ENCODE assay signal across 13 mouse cellular contexts in the genomic region with DNA sequence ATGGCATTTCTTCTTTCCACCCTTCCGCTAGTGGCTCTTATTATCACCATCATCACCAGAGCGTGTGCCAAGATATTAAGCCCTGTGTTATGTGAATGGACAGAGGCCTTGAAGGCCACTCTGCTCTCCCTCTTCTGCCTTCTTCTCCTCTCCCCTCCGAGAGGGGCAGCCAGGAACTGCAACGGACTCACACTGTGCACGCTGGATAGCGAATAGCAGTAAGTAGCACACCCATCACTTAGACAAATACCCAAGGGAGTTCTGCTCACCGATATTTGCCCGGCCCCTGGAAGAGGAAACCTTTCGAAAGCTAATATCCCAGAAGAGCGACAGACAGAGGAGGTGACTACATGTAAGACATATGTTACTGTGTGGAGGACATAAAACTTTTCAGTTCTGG. TPM values are rescaled to one million over a fixed set of nuclear protein-coding genes. Genes with fewer than 3 reads are reported as not detected.
A peak's percentile ranks its signal among the peaks of the same experiment; 100 is the strongest.
DNase-seq lines count a peak whose midpoint lies in the region; ATAC-seq and TF ChIP-seq lines count a peak whose summit lies in the region.
"Had no signal": no experiment of that assay in that cellular context is flagged by ENCODE, and none has a peak within 500 bp of the region (broad histone marks: within the 10 kb centered on the region; RNA-seq: fewer than 3 reads in every experiment).

No protein-coding gene starts in this region.

- DNase-seq in lung, embryonic 14.5 days, result peak; percentile 55
- no peak for DNase-seq in lung, postnatal 14 days
- no peak for DNase-seq in layer of hippocampus, adult 18-20 months (ENCODE audit: low spot score in 2 of 2)
- DNase-seq: gastrocnemius, postnatal 36 days; heart, postnatal 4 days; kidney, postnatal 25 days had no signal

- WGBS in lung, embryonic 14.5 days, result 20% methylated on average over 10 of the region's 10 CpGs
- 7% methylated on average over 10 of the region's 10 CpGs for WGBS in embryonic facial prominence, embryonic 13.5 days
- 17% methylated on average over 10 of the region's 10 CpGs for WGBS in limb, embryonic 13.5 days
- WGBS in stomach, embryonic 15.5 days, result 18% methylated on average over 10 of the region's 10 CpGs
- WGBS in forebrain, embryonic 15.5 days, result 1% methylated on average over 10 of the region's 10 CpGs

- peak overlapping the region; percentile 70 for H3K4me2 ChIP-seq in lung, embryonic 14.5 days
- H3K4me2 ChIP-seq in embryonic facial prominence, embryonic 13.5 days, result peak overlapping the region; percentile 90
- H3K4me2 ChIP-seq in limb, embryonic 13.5 days (replicated peaks), result no peak overlapping the region
- H3K4me2 ChIP-seq in stomach, embryonic 15.5 days, result peak overlapping the region; percentile 84
- H3K4me2 ChIP-seq in forebrain, embryonic 15.5 days (replicated peaks), result no peak overlapping the region

- H3K27ac ChIP-seq in lung, embryonic 14.5 days (ENCODE audit: low read depth), result peak overlapping the region; percentile 34; the same call in 1 of the 2 replicates
- no peak overlapping the region for H3K27ac ChIP-seq in embryonic facial prominence, embryonic 13.5 days
- no peak overlapping the region for H3K27ac ChIP-seq in limb, embryonic 13.5 days
- H3K27ac ChIP-seq in stomach, embryonic 15.5 days, result peak overlapping the region; percentile 11; the same call in 1 of the 2 replicates
- no peak overlapping the region for H3K27ac ChIP-seq in forebrain, embryonic 15.5 days (replicated peaks)
- H3K27ac ChIP-seq: limb, embryonic 12.5 days had no signal

- no peak for TF ChIP-seq CTCF in lung, embryonic 14.5 days (IDR thresholded peaks at IDR 0.05; ENCODE audit: low read depth)

- H3K36me3 ChIP-seq in lung, embryonic 14.5 days (ENCODE audit: insufficient read depth), result peaks cover 27% of the 10 kb centered on the region; the same call in 1 of the 2 replicates
- H3K36me3 ChIP-seq in embryonic facial prominence, embryonic 13.5 days, result no peaks in the 10 kb centered on the region
- H3K36me3 ChIP-seq in limb, embryonic 13.5 days, result no peaks in the 10 kb centered on the region
- no peaks in the 10 kb centered on the region for H3K36me3 ChIP-seq in stomach, embryonic 15.5 days
- no peaks in the 10 kb centered on the region for H3K36me3 ChIP-seq in forebrain, embryonic 15.5 days
- H3K36me3 ChIP-seq: limb, embryonic 12.5 days had no signal

- peaks cover 58% of the 10 kb centered on the region for H3K27me3 ChIP-seq in lung, embryonic 14.5 days (ENCODE audit: insufficient read depth, low read length)
- H3K27me3 ChIP-seq in embryonic facial prominence, embryonic 13.5 days, result peaks cover 90% of the 10 kb centered on the region
- H3K27me3 ChIP-seq in limb, embryonic 13.5 days, result peaks cover 83% of the 10 kb centered on the region
- H3K27me3 ChIP-seq in stomach, embryonic 15.5 days (replicated peaks), result peaks cover 56% of the 10 kb centered on the region
- peaks cover 81% of the 10 kb centered on the region for H3K27me3 ChIP-seq in forebrain, embryonic 15.5 days
- H3K27me3 ChIP-seq: CH12.LX had no signal

- no peaks in the 10 kb centered on the region for H3K9me3 ChIP-seq in lung, embryonic 14.5 days (ENCODE audit: low read depth, low read length)
- no peaks in the 10 kb centered on the region for H3K9me3 ChIP-seq in embryonic facial prominence, embryonic 13.5 days
- H3K9me3 ChIP-seq in limb, embryonic 13.5 days, result no peaks in the 10 kb centered on the region
- no peaks in the 10 kb centered on the region for H3K9me3 ChIP-seq in stomach, embryonic 15.5 days
- no peaks in the 10 kb centered on the region for H3K9me3 ChIP-seq in forebrain, embryonic 15.5 days
- H3K9me3 ChIP-seq: limb, embryonic 12.5 days had no signal

- H3K4me3 ChIP-seq in lung, embryonic 14.5 days (ENCODE audit: low read depth, low read length), result peak overlapping the region; percentile 72
- H3K4me3 ChIP-seq in embryonic facial prominence, embryonic 13.5 days, result peak overlapping the region; percentile 59
- H3K4me3 ChIP-seq in limb, embryonic 13.5 days, result peak overlapping the region; percentile 55; the same call in 1 of the 2 replicates
- H3K4me3 ChIP-seq in stomach, embryonic 15.5 days (replicated peaks), result peak overlapping the region; percentile 58
- H3K4me3 ChIP-seq in forebrain, embryonic 15.5 days, result no peak overlapping the region
- H3K4me3 ChIP-seq: erythroblast, embryonic 14.5 days had no signal

- H3K9ac ChIP-seq in lung, embryonic 14.5 days, result peak overlapping the region; percentile 89
- 0 out of 2 replicates have a peak overlapping the region, but pooled peaks have one; percentile 27 for H3K9ac ChIP-seq in embryonic facial prominence, embryonic 13.5 days
- H3K9ac ChIP-seq in limb, embryonic 13.5 days, result no peak overlapping the region
- peak overlapping the region; percentile 12; the same call in 1 of the 2 replicates for H3K9ac ChIP-seq in stomach, embryonic 15.5 days
- no peak overlapping the region for H3K9ac ChIP-seq in forebrain, embryonic 15.5 days (replicated peaks)
- H3K9ac ChIP-seq: limb, embryonic 12.5 days had no signal

- H3K4me1 ChIP-seq in lung, embryonic 14.5 days (ENCODE audit: insufficient read depth), result no peaks in the 10 kb centered on the region
- peaks cover 27% of the 10 kb centered on the region for H3K4me1 ChIP-seq in embryonic facial prominence, embryonic 13.5 days
- H3K4me1 ChIP-seq in limb, embryonic 13.5 days, result peaks cover 27% of the 10 kb centered on the region
- peaks cover 30% of the 10 kb centered on the region for H3K4me1 ChIP-seq in stomach, embryonic 15.5 days
- H3K4me1 ChIP-seq in forebrain, embryonic 15.5 days, result peaks cover 28% of the 10 kb centered on the region

- no peak for ATAC-seq in lung, embryonic 14.5 days (ENCODE audit: insufficient read depth)
- no peak for ATAC-seq in embryonic facial prominence, embryonic 13.5 days (ENCODE audit: insufficient number of reproducible peaks, insufficient read depth, low FRiP score, low TSS enrichment, low read depth)
- ATAC-seq in limb, embryonic 13.5 days (ENCODE audit: low FRiP score, low read depth), result no peak
- ATAC-seq in stomach, embryonic 15.5 days (ENCODE audit: insufficient read depth, low FRiP score, low read depth), result no peak
- no peak for ATAC-seq in forebrain, embryonic 15.5 days (replicated peaks)

RNA-seq across cellular contexts. Expression of a gene that starts 4.9 kb away (rescaled TPM):
- polyA plus RNA-seq in lung, embryonic 14.5 days (2014; fragmentation: Nextera tagmentation; extraction: Ambion mirVana), result 37.7 and 43.2 TPM in 2 replicates
- 3.9 and 7.5 TPM in 2 replicates for polyA plus RNA-seq in embryonic facial prominence, embryonic 13.5 days (2015; fragmentation: Nextera tagmentation; extraction: Ambion mirVana)
- 2.7 and 3.0 TPM in 2 replicates for polyA plus RNA-seq in limb, embryonic 13.5 days (2015; fragmentation: Nextera tagmentation; extraction: Ambion mirVana)
- polyA plus RNA-seq in stomach, embryonic 15.5 days (2015; fragmentation: Nextera tagmentation; extraction: Ambion mirVana), result 17.5 and 19.0 TPM in 2 replicates
- 4.3 and 4.8 TPM in 2 replicates for polyA plus RNA-seq in forebrain, embryonic 15.5 days (2015; fragmentation: Nextera tagmentation; extraction: Ambion mirVana)
- 1 to 10 TPM; 4.0 to 5.5 TPM for total RNA-seq in layer of hippocampus, adult 18-20 months (2021)
- total RNA-seq: CH12.LX; gastrocnemius, postnatal 36 days; heart, postnatal 4 days had no signal
- polyA plus RNA-seq: erythroblast, embryonic 14.5 days had no signal

Comparison
In these comparisons a context has a peak if more than half of its experiments do, and no peak if none do; other contexts are left out.
1. H3K27ac ChIP-seq: peak in lung, embryonic 14.5 days (single experiment) and stomach, embryonic 15.5 days (single experiment); none in embryonic facial prominence, embryonic 13.5 days (single experiment), limb, embryonic 13.5 days (single experiment) and forebrain, embryonic 15.5 days (single experiment).
2. H3K4me2 ChIP-seq: peak in lung, embryonic 14.5 days (single experiment), embryonic facial prominence, embryonic 13.5 days (single experiment) and stomach, embryonic 15.5 days (single experiment); none in limb, embryonic 13.5 days (single experiment) and forebrain, embryonic 15.5 days (single experiment).
3. H3K9ac ChIP-seq: peak in lung, embryonic 14.5 days (single experiment), embryonic facial prominence, embryonic 13.5 days (single experiment) and stomach, embryonic 15.5 days (single experiment); none in limb, embryonic 13.5 days (single experiment) and forebrain, embryonic 15.5 days (single experiment).